Mouse (Mus musculus): ENCODE measurements around the gene Synm. TPM values are rescaled to one million over a fixed set of nuclear protein-coding genes. Genes with fewer than 3 reads are reported as not detected.

Synm gene
- polyA plus RNA-seq, 1 experiment from 2014 or later, result 5.7 TPM

DNA sequence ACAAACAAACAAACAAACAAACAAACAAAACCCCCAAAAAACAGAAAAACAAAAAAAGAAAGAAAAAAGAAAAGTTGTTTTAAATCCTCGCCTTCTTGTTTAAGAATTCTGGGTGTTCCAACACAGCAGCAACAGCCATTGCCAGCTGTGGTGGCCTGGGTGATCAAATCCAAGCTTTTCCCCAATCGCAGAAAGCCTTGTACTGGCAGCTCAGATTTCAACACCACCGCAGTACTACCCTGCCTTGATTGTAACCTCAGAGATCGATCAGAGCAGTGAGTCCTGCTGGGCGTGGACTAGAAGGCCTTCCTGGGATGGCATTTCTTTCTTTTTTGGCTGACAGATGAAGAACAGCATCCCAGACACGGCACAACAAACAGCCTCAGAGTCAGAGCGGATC is 63.6 kb downstream of the Synm start:
- Histone ChIP-seq H3K4me3 (replicated peaks; ENCODE audit: low read length) (no peak overlapping the region), H3K9me3 (ENCODE audit: control insufficient read depth, low read length) (no peaks in the 10 kb centered on the region), H3K27ac (ENCODE audit: low read length) (no peak overlapping the region), H3K9ac (replicated peaks; ENCODE audit: low read depth, low read length) (no peak overlapping the region), H3K27me3 (replicated peaks; ENCODE audit: control insufficient read depth, insufficient read depth, low read length) (no peaks in the 10 kb centered on the region), H3K4me1 (replicated peaks; ENCODE audit: control insufficient read depth, insufficient read depth, low read length) (no peaks in the 10 kb centered on the region; the same call in 1 of the 2 replicates), H3K4me2 (ENCODE audit: low read length) (no peak overlapping the region), H3K36me3 (ENCODE audit: control insufficient read depth, insufficient read depth) (no peaks in the 10 kb centered on the region)
- 93% methylated on average over 7 of the region's 7 CpGs for WGBS
- no peak for ATAC-seq

DNA sequence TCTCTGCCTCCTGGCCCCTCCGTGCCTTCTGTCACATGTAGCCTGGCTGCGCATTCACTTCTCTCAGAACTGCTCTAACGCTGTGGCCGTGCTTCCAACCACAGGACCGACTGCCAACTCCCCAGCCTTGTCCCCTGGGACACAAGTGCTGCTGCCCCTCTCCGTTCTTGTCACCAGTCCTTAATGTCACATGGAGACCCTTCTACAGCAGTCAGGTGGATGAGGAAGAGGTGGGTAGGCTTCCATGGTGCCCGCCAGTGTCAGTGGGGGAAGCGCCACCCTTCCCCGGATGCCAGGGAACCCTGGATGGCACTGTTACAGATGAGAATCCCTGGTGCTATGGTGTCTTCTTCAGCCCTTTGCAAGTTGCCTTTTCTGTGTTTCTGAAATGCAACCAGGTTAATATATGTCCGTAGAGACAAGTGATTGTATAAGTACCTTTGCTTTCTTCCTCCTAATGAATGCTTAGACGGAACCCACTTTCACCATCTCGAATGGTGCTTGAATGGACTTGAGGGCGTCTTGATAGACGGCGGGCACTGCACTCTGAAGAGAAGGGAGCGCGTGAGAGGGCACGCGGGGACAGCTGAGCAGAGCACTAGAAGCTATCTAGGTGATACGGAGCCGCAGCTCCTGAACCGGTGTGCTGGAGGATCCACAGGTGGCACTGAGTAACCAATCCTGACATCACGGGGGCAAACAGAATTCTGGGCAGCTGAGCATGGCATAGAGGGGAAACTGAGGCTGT is 66.6 kb downstream of the Synm start:
- no peak overlapping the region for H3K9ac ChIP-seq (replicated peaks; ENCODE audit: low read depth, low read length)
- no peak overlapping the region for H3K4me2 ChIP-seq (ENCODE audit: low read length)
- H3K27me3 ChIP-seq (replicated peaks; ENCODE audit: control insufficient read depth, insufficient read depth, low read length), result no peaks in the 10 kb centered on the region
- WGBS, result 90% methylated on average over 23 of the region's 23 CpGs
- no peaks in the 10 kb centered on the region for H3K36me3 ChIP-seq (ENCODE audit: control insufficient read depth, insufficient read depth)
- H3K9me3 ChIP-seq (ENCODE audit: control insufficient read depth, low read length), result no peaks in the 10 kb centered on the region
- ATAC-seq, result no peak
- no peaks in the 10 kb centered on the region; the same call in 1 of the 2 replicates for H3K4me1 ChIP-seq (replicated peaks; ENCODE audit: control insufficient read depth, insufficient read depth, low read length)
- H3K4me3 ChIP-seq (replicated peaks; ENCODE audit: low read length), result no peak overlapping the region
- H3K27ac ChIP-seq (ENCODE audit: low read length), result no peak overlapping the region

- no peak overlapping the region for H3K4me3 ChIP-seq (replicated peaks; ENCODE audit: low read length)
- H3K27ac ChIP-seq (ENCODE audit: low read length), result no peak overlapping the region
- WGBS, result 87% methylated on average over 3 of the region's 3 CpGs
- ATAC-seq, result no peak
- no peaks in the 10 kb centered on the region; the same call in 1 of the 2 replicates for H3K4me1 ChIP-seq (replicated peaks; ENCODE audit: control insufficient read depth, insufficient read depth, low read length)
- no peaks in the 10 kb centered on the region for H3K9me3 ChIP-seq (ENCODE audit: control insufficient read depth, low read length)
- no peak overlapping the region for H3K4me2 ChIP-seq (ENCODE audit: low read length)
- no peaks in the 10 kb centered on the region for H3K27me3 ChIP-seq (replicated peaks; ENCODE audit: control insufficient read depth, insufficient read depth, low read length)
- no peak overlapping the region for H3K9ac ChIP-seq (replicated peaks; ENCODE audit: low read depth, low read length)
- no peaks in the 10 kb centered on the region for H3K36me3 ChIP-seq (ENCODE audit: control insufficient read depth, insufficient read depth)
These were observed 67.4 kb downstream of the Synm start for GRCm38 (mm10) chr7:67692141-67692540.

DNA sequence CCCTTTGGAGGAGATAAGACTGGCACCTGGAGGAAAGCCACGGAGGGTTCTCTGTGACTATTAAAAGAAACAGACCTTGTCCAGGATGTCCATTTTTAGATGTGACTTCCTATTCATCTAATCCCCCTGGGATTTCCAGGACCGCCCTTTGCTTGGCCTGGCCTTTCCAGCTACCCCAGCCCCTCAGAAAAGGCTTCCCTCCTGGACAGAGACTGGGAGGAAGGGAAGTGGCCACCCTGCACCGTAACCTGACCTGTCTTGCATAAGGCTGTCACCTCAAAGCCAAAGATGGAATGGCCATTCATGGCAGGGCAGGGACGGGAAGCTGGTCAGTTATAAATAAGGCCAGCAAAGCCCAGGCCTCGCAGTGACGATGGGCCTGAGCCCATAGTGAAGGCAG is 68.5 kb downstream of the Synm start:
- no peak overlapping the region for H3K27ac ChIP-seq (ENCODE audit: low read length)
- no peak overlapping the region for H3K9ac ChIP-seq (replicated peaks; ENCODE audit: low read depth, low read length)
- ATAC-seq, result no peak
- no peak overlapping the region for H3K4me3 ChIP-seq (replicated peaks; ENCODE audit: low read length)
- no peaks in the 10 kb centered on the region for H3K27me3 ChIP-seq (replicated peaks; ENCODE audit: control insufficient read depth, insufficient read depth, low read length)
- WGBS, result 84% methylated on average over 6 of the region's 6 CpGs
- no peaks in the 10 kb centered on the region; the same call in 1 of the 2 replicates for H3K4me1 ChIP-seq (replicated peaks; ENCODE audit: control insufficient read depth, insufficient read depth, low read length)
- no peak overlapping the region for H3K4me2 ChIP-seq (ENCODE audit: low read length)
- no peaks in the 10 kb centered on the region for H3K9me3 ChIP-seq (ENCODE audit: control insufficient read depth, low read length)
- no peaks in the 10 kb centered on the region for H3K36me3 ChIP-seq (ENCODE audit: control insufficient read depth, insufficient read depth)

- no peak overlapping the region for H3K4me3 ChIP-seq (replicated peaks; ENCODE audit: low read length)
These were observed 69.7 kb downstream of the Synm start for GRCm38 (mm10) chr7:67689793-67690192.

DNA sequence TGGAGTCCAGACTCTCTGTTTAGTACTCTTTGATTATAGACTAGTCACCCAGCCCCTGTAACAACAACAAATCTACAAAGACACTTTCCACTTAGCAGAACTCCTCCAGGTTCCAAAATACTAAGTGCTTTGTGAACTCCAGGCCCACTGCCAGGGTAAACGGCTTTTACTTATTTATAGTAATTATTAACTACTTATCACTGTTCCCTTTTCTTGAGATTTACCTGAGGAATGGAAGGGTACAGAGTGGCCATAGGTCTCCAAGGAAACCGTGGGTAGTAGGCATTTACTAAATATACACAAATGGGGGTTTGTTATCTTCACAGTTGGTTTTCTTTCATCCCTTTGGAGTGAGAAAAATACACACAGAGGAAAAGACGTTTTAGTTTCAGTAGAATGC is 71.3 kb downstream of the Synm start:
- Histone ChIP-seq H3K4me3 (replicated peaks; ENCODE audit: low read length) (no peak overlapping the region), H3K9ac (replicated peaks; ENCODE audit: low read depth, low read length) (no peak overlapping the region), H3K27ac (ENCODE audit: low read length) (no peak overlapping the region), H3K27me3 (replicated peaks; ENCODE audit: control insufficient read depth, insufficient read depth, low read length) (no peaks in the 10 kb centered on the region), H3K36me3 (ENCODE audit: control insufficient read depth, insufficient read depth) (no peaks in the 10 kb centered on the region), H3K9me3 (ENCODE audit: control insufficient read depth, low read length) (no peaks in the 10 kb centered on the region), H3K4me2 (ENCODE audit: low read length) (no peak overlapping the region), H3K4me1 (replicated peaks; ENCODE audit: control insufficient read depth, insufficient read depth, low read length) (no peaks in the 10 kb centered on the region; the same call in 1 of the 2 replicates)
- ATAC-seq, result no peak
- 16% methylated on average over 3 of the region's 3 CpGs for WGBS

More at GRCm38 (mm10) chr7:67689793-67690192, 69.7 kb downstream of the Synm start:
- H3K27ac ChIP-seq (ENCODE audit: low read length), result no peak overlapping the region
- no peak overlapping the region for H3K4me2 ChIP-seq (ENCODE audit: low read length)
- H3K27me3 ChIP-seq (replicated peaks; ENCODE audit: control insufficient read depth, insufficient read depth, low read length), result no peaks in the 10 kb centered on the region
- WGBS, result 81% methylated on average over 7 of the region's 7 CpGs
- no peak overlapping the region for H3K9ac ChIP-seq (replicated peaks; ENCODE audit: low read depth, low read length)
- H3K4me1 ChIP-seq (replicated peaks; ENCODE audit: control insufficient read depth, insufficient read depth, low read length), result no peaks in the 10 kb centered on the region; the same call in 1 of the 2 replicates
- H3K36me3 ChIP-seq (ENCODE audit: control insufficient read depth, insufficient read depth), result no peaks in the 10 kb centered on the region
- ATAC-seq, result no peak
- no peaks in the 10 kb centered on the region for H3K9me3 ChIP-seq (ENCODE audit: control insufficient read depth, low read length)

DNA sequence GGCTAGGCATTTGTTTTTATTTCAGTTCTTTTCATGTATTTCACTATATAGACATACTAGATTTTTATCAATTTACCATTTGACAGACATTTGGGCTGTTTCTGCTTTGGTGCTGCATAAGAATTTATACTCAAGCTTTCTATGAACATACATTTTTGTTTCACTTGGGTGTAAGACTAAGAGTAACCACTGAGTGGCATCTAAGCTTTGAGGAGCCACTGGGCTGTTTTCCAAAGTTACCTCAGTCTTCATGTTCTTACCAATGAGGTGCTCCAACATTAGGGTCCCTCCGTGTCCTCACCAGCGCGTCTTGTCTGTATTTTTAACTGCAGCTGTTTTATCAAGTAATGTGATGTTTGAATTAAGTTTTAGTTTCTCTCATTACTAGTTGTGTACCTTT is 73.0 kb downstream of the Synm start:
- Histone ChIP-seq H3K27me3 (replicated peaks; ENCODE audit: control insufficient read depth, insufficient read depth, low read length) (no peaks in the 10 kb centered on the region), H3K4me2 (ENCODE audit: low read length) (no peak overlapping the region), H3K27ac (ENCODE audit: low read length) (no peak overlapping the region), H3K4me3 (replicated peaks; ENCODE audit: low read length) (no peak overlapping the region), H3K4me1 (replicated peaks; ENCODE audit: control insufficient read depth, insufficient read depth, low read length) (no peaks in the 10 kb centered on the region), H3K9me3 (ENCODE audit: control insufficient read depth, low read length) (no peaks in the 10 kb centered on the region), H3K36me3 (ENCODE audit: control insufficient read depth, insufficient read depth) (no peaks in the 10 kb centered on the region), H3K9ac (replicated peaks; ENCODE audit: low read depth, low read length) (no peak overlapping the region)
- WGBS, result 93% methylated on average over 3 of the region's 3 CpGs
- no peak for ATAC-seq

DNA sequence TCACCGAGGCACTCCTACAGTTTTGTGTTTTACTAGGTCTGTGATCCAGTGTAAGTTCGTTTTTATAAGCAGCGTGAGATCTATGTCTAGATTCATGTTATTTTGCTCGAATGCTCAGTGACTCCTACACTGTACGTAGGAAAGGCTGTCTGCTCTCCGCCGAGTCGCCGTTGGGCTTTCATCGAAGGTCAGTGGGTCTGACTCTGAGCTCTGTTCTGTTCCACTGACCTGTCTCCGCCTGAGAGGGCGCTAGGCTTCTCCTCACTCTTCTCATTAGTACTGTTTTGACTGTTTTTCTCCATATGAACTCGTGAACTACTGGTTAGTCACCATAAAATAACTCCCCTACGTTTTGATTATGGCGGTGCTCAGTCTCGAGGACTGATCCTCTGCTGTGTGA is 76.5 kb downstream of the Synm start:
- no peaks in the 10 kb centered on the region for H3K36me3 ChIP-seq (ENCODE audit: control insufficient read depth, insufficient read depth)
- H3K27ac ChIP-seq (ENCODE audit: low read length), result no peak overlapping the region
- H3K27me3 ChIP-seq (replicated peaks; ENCODE audit: control insufficient read depth, insufficient read depth, low read length), result no peaks in the 10 kb centered on the region
- no peak overlapping the region for H3K9ac ChIP-seq (replicated peaks; ENCODE audit: low read depth, low read length)
- H3K4me1 ChIP-seq (replicated peaks; ENCODE audit: control insufficient read depth, insufficient read depth, low read length), result no peaks in the 10 kb centered on the region
- H3K9me3 ChIP-seq (ENCODE audit: control insufficient read depth, low read length), result no peaks in the 10 kb centered on the region
- no peak overlapping the region for H3K4me3 ChIP-seq (replicated peaks; ENCODE audit: low read length)
- 86% methylated on average over 16 of the region's 16 CpGs for WGBS
- ATAC-seq, result no peak
- no peak overlapping the region for H3K4me2 ChIP-seq (ENCODE audit: low read length)

DNA sequence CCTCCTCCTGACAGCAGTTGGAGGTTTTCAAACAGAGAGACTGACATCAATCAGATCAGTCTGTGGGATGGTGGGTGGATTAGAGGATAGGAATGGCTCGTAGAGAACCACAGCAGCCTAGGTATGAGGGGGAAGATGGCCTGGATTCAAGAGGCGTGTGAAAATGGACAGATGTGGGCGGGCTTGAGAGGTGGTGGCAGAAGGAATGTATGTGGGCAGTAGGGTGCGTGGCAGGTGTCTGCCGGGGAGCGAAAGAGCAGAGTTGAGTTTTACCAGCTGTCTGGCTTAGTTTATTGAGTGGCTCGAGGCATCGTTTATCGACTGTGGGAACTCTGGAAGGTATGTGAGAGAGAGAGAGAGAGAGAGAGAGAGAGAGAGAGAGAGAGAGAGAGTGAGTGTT is 78.5 kb downstream of the Synm start:
- Histone ChIP-seq H3K9me3 (ENCODE audit: control insufficient read depth, low read length) (no peaks in the 10 kb centered on the region), H3K9ac (replicated peaks; ENCODE audit: low read depth, low read length) (no peak overlapping the region), H3K4me2 (ENCODE audit: low read length) (no peak overlapping the region), H3K27ac (ENCODE audit: low read length) (no peak overlapping the region), H3K36me3 (ENCODE audit: control insufficient read depth, insufficient read depth) (no peaks in the 10 kb centered on the region), H3K4me3 (replicated peaks; ENCODE audit: low read length) (no peak overlapping the region), H3K27me3 (replicated peaks; ENCODE audit: control insufficient read depth, insufficient read depth, low read length) (no peaks in the 10 kb centered on the region), H3K4me1 (replicated peaks; ENCODE audit: control insufficient read depth, insufficient read depth, low read length) (no peaks in the 10 kb centered on the region)
- no peak for ATAC-seq
- 87% methylated on average over 9 of the region's 9 CpGs for WGBS

Data from forebrain, embryonic 16.5 days (tissue).